Mouse (Mus musculus) liver, adult 2 months (tissue): ENCODE measurements at regions not wholly inside any gene's neighbourhood (a gene's known extent, or its start where the extent isn't known, plus 50 kb on each side); places are given as distances from the start of the nearest gene placed in this dataset.

Experiments
- DNase-seq: peaks from one replicate; pipeline ENCODE4 v3.0.0-alpha.2; 2011; ENCODE audit warnings: low read depth, low spot score; ENCODE audit errors: extremely low read depth
- H3K27ac ChIP-seq: fragments of 200-500 bp; replicated peaks from 2 replicates; pipeline ENCODE4 v1.5.1; 2012; ENCODE audit warnings: low read depth, mild to moderate bottlenecking, control low read depth, inconsistent platforms, low read length; ENCODE audit not compliant: insufficient read depth
- H3K27me3 ChIP-seq: fragments of 200-500 bp; 2 replicates; pipeline ENCODE4 v1.6.1; 2012; ENCODE audit warnings: mild to moderate bottlenecking, moderate library complexity, low read length, inconsistent platforms; ENCODE audit not compliant: control insufficient read depth, insufficient read depth
- H3K36me3 ChIP-seq: fragments of 200-500 bp; 2 replicates; pipeline ENCODE4 v1.6.1; 2012; ENCODE audit warnings: low read length, inconsistent platforms; ENCODE audit not compliant: control insufficient read depth, insufficient read depth
- H3K4me1 ChIP-seq: fragments of 200-500 bp; 2 replicates; pipeline ENCODE4 v1.6.1; 2011; ENCODE audit warnings: low read length; ENCODE audit not compliant: control insufficient read depth, insufficient read depth
- H3K4me3 ChIP-seq: fragments of 200-500 bp; 2 replicates; pipeline ENCODE4 v1.5.1; 2011; ENCODE audit warnings: low read depth, mild to moderate bottlenecking, control low read depth, low read length, moderate library complexity; ENCODE audit not compliant: insufficient read depth
- H3K79me2 ChIP-seq: fragments of 200-500 bp; 2 replicates; pipeline ENCODE4 v1.6.1; 2012; ENCODE audit warnings: inconsistent platforms, mild to moderate bottlenecking, low read length, moderate library complexity; ENCODE audit not compliant: control insufficient read depth, insufficient read depth
- H3K9ac ChIP-seq: fragments of 200-500 bp; 2 replicates; pipeline ENCODE4 v1.6.1; 2012; ENCODE audit warnings: low read depth, mild to moderate bottlenecking, control low read depth, inconsistent platforms, low read length
- CTCF ChIP-seq: fragments of 200-500 bp; IDR thresholded peaks from 2 replicates; pipeline ENCODE4 v1.5.1; 2011; ENCODE audit warnings: low read depth, low read length, control low read depth
- POLR2A ChIP-seq: fragments of 200-500 bp; IDR thresholded peaks from 2 replicates; pipeline ENCODE4 v1.6.1; 2011; ENCODE audit warnings: low read length, control low read depth; ENCODE audit not compliant: insufficient read depth; ENCODE audit errors: extremely low read depth
- WGBS: fragments of 180-500 bp; shearing (Covaris S2); methylation state at CpG from one replicate; pipeline ENCODE4 v1.1.7; 2018; 5-methylcytosine and 5-hydroxymethylcytosine counted together

GRCm38 (mm10) chr5:26494003-26494402, 236.5 kb downstream of the Gm7361 start:
- no peak for TF ChIP-seq POLR2A
- 75% methylated on average over 2 of the region's 2 CpGs for WGBS
- Histone ChIP-seq H3K27ac (no peak overlapping the region), H3K4me1 (no peaks in the 10 kb centered on the region), H3K79me2 (no peaks in the 10 kb centered on the region), H3K27me3 (no peaks in the 10 kb centered on the region), H3K9ac (no peak overlapping the region), H3K4me3 (no peak overlapping the region), H3K36me3 (no peaks in the 10 kb centered on the region)
- no peak for DNase-seq

- Histone ChIP-seq H3K9ac (no peak overlapping the region), H3K27ac (no peak overlapping the region), H3K79me2 (no peaks in the 10 kb centered on the region), H3K4me3 (no peak overlapping the region), H3K36me3 (no peaks in the 10 kb centered on the region), H3K27me3 (no peaks in the 10 kb centered on the region), H3K4me1 (no peaks in the 10 kb centered on the region)
- TF ChIP-seq CTCF: no peak
- no peak for TF ChIP-seq POLR2A
- no peak for DNase-seq
- WGBS: 63% methylated on average over 2 of the region's 2 CpGs
These were observed 240.3 kb downstream of the Gm7361 start for GRCm38 (mm10) chr5:26497641-26498430.

GRCm38 (mm10) chr5:26509525-26510168, 252.2 kb downstream of the Gm7361 start:
- Histone ChIP-seq H3K27ac (no peak overlapping the region), H3K79me2 (no peaks in the 10 kb centered on the region), H3K36me3 (no peaks in the 10 kb centered on the region), H3K4me3 (no peak overlapping the region), H3K4me1 (no peaks in the 10 kb centered on the region), H3K27me3 (no peaks in the 10 kb centered on the region), H3K9ac (no peak overlapping the region)
- 69% methylated on average over 1 of the region's 1 CpGs for WGBS
- no peak for TF ChIP-seq CTCF
- TF ChIP-seq POLR2A: no peak
- no peak for DNase-seq

- Histone ChIP-seq H3K27me3 (no peaks in the 10 kb centered on the region), H3K4me1 (no peaks in the 10 kb centered on the region), H3K4me3 (no peak overlapping the region), H3K27ac (no peak overlapping the region), H3K9ac (no peak overlapping the region), H3K79me2 (no peaks in the 10 kb centered on the region), H3K36me3 (no peaks in the 10 kb centered on the region)
- TF ChIP-seq CTCF (no peak), POLR2A (no peak)
- 39% methylated on average over 5 of the region's 5 CpGs for WGBS
- no peak for DNase-seq
These were observed 255.8 kb downstream of the Gm7361 start for GRCm38 (mm10) chr5:26513039-26513955.

- Histone ChIP-seq H3K9ac (no peak overlapping the region), H3K79me2 (no peaks in the 10 kb centered on the region), H3K27me3 (no peaks in the 10 kb centered on the region), H3K4me1 (no peaks in the 10 kb centered on the region), H3K36me3 (no peaks in the 10 kb centered on the region), H3K4me3 (no peak overlapping the region), H3K27ac (no peak overlapping the region)
- 26% methylated on average over 6 of the region's 6 CpGs for WGBS
- DNase-seq: no peak
- TF ChIP-seq POLR2A (no peak), CTCF (no peak)
These were observed 278.1 kb downstream of the Gm7361 start for GRCm38 (mm10) chr5:26535556-26535955.
